Mouse (Mus musculus) CD4-positive, CD25-positive, alpha-beta regulatory T cell (primary cell): ENCODE data around the gene Dctn3. TPM values are rescaled to one million over a fixed set of nuclear protein-coding genes. Genes with fewer than 3 reads are reported as not detected.

Source experiments
- polyA plus RNA-seq: library from polyadenylated mRNA; unstranded; fragments of 100-300 nt; shearing (Covaris generic); gene quantifications from one replicate; pipeline ENCODE4 v1.2.1, GENCODE M21; 2017

Dctn3 gene
- 119 TPM for polyA plus RNA-seq

DNA sequence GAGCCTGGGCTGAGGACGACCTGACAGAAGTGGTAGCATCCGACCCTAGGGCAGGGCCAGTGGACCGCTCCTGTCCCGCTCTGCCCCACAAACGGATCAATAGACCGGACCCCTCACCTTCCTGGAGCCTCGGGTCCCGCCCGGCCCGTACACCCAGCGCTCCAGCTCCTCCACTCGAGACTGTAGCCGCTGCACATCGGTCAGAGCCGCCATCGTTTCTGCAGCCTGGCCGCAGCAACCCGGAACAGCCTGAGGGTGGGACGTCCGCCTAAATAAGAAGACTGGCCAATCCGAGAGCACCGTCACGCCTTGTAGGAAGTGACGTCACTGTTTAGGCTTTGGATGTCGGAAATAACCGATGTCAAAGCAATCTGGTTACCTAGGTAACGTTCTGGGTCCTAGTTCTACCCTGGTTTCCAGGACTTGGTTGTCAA is at the start of gene Dctn3:
Gene Dctn3, minus strand, starts transcription at position 253 of the 434 bp plus-strand sequence.

DNA sequence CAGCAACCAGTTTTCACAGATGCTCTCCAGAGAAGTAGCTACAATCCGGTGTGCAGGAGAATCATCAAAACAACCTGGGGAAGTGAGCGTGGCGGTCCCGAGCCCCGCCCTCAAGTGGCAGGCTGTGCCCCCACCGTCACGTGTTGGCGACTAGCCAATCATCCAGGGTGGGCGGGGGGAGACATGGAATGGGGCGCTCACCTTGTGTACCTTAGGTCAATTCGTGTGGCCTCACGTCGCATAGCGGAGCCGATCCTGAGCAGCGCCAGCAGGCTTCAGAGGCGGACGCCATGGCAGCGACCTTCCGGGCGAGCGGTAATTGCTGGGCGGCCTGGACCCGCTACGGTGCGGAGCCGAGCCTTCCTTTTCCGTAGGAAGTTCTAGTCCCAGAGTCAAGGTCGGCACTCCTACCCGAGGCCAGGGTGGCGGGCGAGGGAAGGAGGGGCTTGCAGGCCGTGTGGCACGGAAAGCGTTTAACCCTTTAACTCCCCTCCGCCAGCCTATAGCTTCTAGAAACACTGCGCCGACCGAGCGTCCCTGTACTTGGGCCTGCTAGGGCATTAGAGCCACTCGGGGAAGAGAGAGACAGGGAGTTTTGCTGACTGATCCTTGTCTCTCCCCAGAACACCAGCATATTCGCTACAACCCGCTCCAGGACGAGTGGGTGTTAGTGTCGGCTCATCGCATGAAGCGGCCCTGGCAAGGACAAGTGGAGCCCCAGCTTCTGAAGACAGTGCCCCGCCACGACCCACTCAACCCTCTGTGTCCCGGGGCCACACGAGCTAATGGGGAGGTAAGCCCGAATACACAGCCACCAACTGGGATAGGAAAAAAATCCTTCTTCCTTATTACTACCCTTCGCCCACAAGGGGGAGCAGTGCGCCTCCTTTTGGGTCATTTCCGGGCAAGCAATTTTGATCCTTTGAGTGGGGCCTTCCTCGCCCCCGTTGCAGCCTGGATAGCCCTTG is 32.7 kb upstream of the Dctn3 start, which contains the start of gene Sigmar1:
Gene Sigmar1, minus strand, starts transcription at position 820 of the 968 bp plus-strand sequence.

DNA sequence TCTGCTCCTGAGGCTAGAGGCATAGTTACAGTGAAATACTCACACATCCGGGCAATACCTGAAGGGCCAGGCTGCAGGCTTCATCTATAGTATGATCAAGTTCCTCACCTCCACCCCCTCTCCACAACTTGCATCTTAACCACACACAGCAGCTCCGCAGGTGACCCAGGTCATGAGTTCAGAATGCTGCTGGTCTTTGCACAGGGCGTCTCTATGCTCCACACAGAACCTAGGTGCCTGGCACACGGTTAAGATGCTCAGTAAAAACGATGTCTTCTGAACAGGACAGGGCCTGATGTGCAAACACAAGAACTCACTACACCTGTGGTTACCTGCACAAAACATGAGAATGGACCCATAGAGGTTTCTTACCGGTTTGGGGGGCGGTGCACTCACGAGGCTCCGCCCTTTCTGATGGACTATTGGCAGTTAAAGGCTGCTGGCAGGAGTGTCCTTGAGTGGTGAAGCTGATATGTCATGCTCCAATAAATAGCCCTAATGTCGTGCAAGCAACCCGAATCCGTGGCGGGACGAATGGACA is 31.9 kb upstream of the Dctn3 start, which contains the start of gene Galt:
Gene Galt, plus strand, starts transcription at position 432 of the 541 bp plus-strand sequence.

DNA sequence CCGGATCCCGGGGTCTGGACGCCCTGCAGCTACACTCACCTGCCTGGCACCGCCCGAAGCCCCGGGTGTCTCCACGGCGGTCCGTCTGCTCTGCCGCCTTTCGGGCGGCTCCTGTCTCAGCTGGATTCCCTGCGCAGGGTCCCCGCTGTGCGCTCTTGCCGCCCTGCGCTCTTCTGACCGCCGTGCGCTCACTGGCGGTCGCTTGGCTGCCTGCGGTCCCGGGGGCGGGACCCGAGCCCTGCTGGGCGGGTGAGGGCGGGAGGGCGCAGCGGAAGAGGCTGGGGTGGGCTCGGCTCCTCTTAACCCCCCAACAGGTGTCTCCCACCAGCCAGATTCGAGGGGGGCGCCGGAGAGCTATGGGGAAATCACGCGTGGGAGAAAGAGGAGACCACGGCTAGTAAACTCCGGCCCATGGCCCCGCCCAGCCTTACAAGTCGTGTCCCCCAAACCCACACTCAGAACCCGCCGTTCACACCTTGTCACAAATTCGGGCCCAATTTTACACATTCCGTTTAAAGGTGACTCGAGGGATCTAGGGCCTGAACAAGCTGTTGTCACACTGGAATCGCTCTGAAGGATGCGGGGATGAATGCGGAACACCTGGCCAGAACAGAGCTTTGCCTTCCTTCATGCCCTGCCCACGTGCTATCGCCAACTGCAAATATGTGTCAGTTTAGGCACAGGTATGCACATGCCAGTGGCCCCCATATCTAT is 8.2 kb upstream of the Dctn3 start, which contains the start of gene Arid3c:
Gene Arid3c, minus strand, starts transcription at position 91 of the 714 bp plus-strand sequence.

GRCm38 (mm10) chr4:41713197-41714067 is 9.5 kb downstream of the Dctn3 start, which contains the start of gene Rpp25l:
Gene Rpp25l, minus strand, starts transcription at chr4:41713534.

DNA sequence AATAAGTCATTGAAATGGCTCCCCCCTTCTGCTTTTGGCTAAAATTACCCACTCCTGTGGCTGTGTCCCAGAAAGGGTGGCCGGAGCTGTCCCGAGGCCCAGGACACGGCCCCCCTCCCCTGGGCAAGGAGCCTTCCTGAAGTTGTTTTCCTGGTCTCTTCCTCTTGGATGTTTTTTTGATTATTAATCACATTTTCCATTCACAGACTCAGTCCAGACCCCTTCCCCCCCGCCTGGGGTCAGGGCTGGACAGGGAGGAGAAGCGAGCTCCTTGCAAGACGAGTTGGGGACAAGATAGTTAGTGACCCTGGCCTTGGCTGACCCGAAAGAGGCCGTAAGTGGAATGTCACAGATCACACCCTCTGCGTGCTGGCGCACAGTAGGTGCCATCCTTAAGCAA is 23.2 kb downstream of the Dctn3 start, which contains the start of gene Il11ra1:
Gene Il11ra1, plus strand, starts transcription at position 207 of the 400 bp plus-strand sequence.

DNA sequence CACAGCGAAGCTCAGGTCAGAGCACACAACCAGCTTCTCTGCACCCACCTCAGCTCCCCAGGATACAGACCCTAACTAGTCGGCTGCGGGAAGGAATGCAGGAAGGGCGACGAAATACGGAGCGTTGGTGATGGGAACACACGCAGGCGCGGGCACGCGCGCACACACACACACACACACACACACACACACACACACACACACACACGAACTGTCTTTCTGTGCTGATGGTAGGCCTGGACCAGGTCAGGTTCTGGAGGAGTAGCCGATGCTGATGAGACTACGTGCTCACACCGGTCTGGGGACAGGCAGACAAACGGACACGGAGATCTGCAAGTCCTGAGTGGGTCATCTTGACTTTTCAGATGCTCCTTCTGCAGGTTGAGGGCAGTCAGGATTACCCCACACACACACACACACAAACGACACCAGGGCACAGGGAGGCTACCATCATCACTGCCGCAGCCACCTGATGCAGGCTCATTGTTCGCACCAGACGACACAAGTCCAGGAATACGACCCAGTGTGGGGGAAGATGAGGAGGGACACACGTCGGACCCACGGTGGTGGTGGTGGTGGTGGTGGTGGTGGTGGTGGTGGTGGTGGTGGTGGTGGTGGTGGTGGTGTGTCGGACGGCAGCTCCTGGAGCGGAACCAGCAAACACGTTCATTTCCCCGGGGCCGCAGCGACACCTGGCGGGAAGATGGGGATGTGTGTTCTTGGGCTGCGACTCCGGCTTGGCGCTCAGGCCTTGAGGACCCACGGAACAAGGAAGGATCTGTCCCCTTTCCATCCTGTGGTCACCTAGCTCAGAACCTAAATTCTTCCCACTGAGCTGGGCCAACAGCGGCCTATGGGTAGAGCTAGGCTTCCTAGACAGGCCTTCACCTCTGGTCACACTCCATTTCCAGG is 25.8 kb downstream of the Dctn3 start, which contains the start of gene Cntfr:
Gene Cntfr, minus strand, starts transcription at position 160 of the 912 bp plus-strand sequence.

Other genes starting within 250 kb of the Dctn3 start
- gene AI464131, start 220.1 kb downstream of the Dctn3 start, polyA plus RNA-seq = not detected
- not detected for gene 1110017D15Rik, start 205.8 kb downstream of the Dctn3 start, polyA plus RNA-seq
- gene Fam219a, start 153.6 kb downstream of the Dctn3 start, polyA plus RNA-seq = 2.9 TPM
- not detected for gene Dnaic1, start 153.4 kb downstream of the Dctn3 start, polyA plus RNA-seq
- not detected for gene Enho, start 82.8 kb downstream of the Dctn3 start, polyA plus RNA-seq
- gene Cntfr, start 26.1 kb downstream of the Dctn3 start, polyA plus RNA-seq = not detected
- 7.8 TPM for gene Il11ra1, start 23.2 kb downstream of the Dctn3 start, polyA plus RNA-seq
- 40.9 TPM for gene Rpp25l, start 9.6 kb downstream of the Dctn3 start, polyA plus RNA-seq
- not detected for gene Arid3c, start 8.0 kb upstream of the Dctn3 start, polyA plus RNA-seq
- 70.0 TPM for gene Galt, start 32.1 kb upstream of the Dctn3 start, polyA plus RNA-seq
- 44.7 TPM for gene Sigmar1, start 33.0 kb upstream of the Dctn3 start, polyA plus RNA-seq
- gene Ccl27a, start 51.1 kb upstream of the Dctn3 start, polyA plus RNA-seq = 6.1 TPM
- not detected for gene Gm21541, start 180.4 kb upstream of the Dctn3 start, polyA plus RNA-seq
- gene Gm20878, start 218.4 kb upstream of the Dctn3 start, polyA plus RNA-seq = 0.78 TPM
- 0.10 TPM for gene Fam205a4, start 242.9 kb upstream of the Dctn3 start, polyA plus RNA-seq